14 mouse cellular contexts compared by ENCODE assay signal in the genomic region with DNA sequence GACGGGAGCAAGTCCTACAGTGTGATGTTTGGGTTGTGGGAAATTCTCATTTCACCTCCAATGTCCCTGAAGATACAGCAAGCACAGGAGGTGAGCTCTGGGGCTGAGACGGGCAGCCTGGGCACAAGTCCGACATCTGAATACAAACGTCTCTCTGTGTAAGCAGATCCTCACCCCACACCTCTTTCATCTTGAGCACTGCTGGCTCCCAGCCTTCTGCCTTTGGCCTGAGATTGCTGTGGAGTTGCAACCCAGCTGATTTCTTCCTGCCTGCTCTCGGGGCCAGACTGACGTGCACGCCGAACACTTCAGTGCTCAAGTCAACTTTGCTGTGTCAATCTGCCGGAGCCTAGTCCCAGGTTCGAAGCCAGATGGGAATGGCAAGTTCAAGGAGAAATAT.
A peak's percentile ranks its signal among the peaks of the same experiment; 100 is the strongest.
DNase-seq lines count a peak whose midpoint lies in the region; ATAC-seq and TF ChIP-seq lines count a peak whose summit lies in the region.
"Had no signal": no experiment of that assay in that cellular context is flagged by ENCODE, and none has a peak within 500 bp of the region (broad histone marks: within the 10 kb centered on the region; RNA-seq: fewer than 3 reads in every experiment).

No protein-coding gene starts in this region.

- H3K9ac ChIP-seq in heart, postnatal 0 days (replicated peaks; ENCODE audit: low read depth, low read length), result no peak overlapping the region
- no peak overlapping the region for H3K9ac ChIP-seq in heart, embryonic 12.5 days
- no peak overlapping the region for H3K9ac ChIP-seq in lung, embryonic 16.5 days (ENCODE audit: low read length)
- H3K9ac ChIP-seq: embryonic facial prominence, embryonic 15.5 days; forebrain, embryonic 13.5 days; midbrain, embryonic 13.5 days had no signal

- H3K4me3 ChIP-seq in heart, postnatal 0 days (ENCODE audit: low read depth, low read length), result no peak overlapping the region
- H3K4me3 ChIP-seq in heart, embryonic 12.5 days, result no peak overlapping the region
- no peak overlapping the region for H3K4me3 ChIP-seq in lung, embryonic 16.5 days (ENCODE audit: low read length)
- H3K4me3 ChIP-seq: embryonic facial prominence, embryonic 15.5 days; forebrain, embryonic 13.5 days; midbrain, embryonic 13.5 days had no signal

- no peaks in the 10 kb centered on the region for H3K36me3 ChIP-seq in heart, postnatal 0 days (replicated peaks; ENCODE audit: control insufficient read depth, insufficient read depth, low read length)
- no peaks in the 10 kb centered on the region for H3K36me3 ChIP-seq in heart, embryonic 12.5 days
- no peaks in the 10 kb centered on the region for H3K36me3 ChIP-seq in lung, embryonic 16.5 days (ENCODE audit: control insufficient read depth, insufficient read depth, low read length)
- H3K36me3 ChIP-seq: embryonic facial prominence, embryonic 15.5 days; midbrain, embryonic 13.5 days had no signal

- no peaks in the 10 kb centered on the region for H3K27me3 ChIP-seq in heart, postnatal 0 days (ENCODE audit: control insufficient read depth, insufficient read depth, low read length)
- no peaks in the 10 kb centered on the region for H3K27me3 ChIP-seq in heart, embryonic 12.5 days (replicated peaks)
- H3K27me3 ChIP-seq in lung, embryonic 16.5 days (ENCODE audit: control insufficient read depth, insufficient read depth, low read depth, low read length), result no peaks in the 10 kb centered on the region
- H3K27me3 ChIP-seq: embryonic facial prominence, embryonic 15.5 days; forebrain, embryonic 13.5 days; midbrain, embryonic 13.5 days had no signal

- intact Hi-C loops in left cerebral cortex, postnatal 36 days (cut with DNase I), result no loop called here

- ATAC-seq in heart, postnatal 0 days (ENCODE audit: insufficient read depth, low read depth), result no peak
- no peak; the same call in 1 of the 2 replicates for ATAC-seq in heart, embryonic 12.5 days (ENCODE audit: insufficient number of reproducible peaks, low FRiP score)
- ATAC-seq in lung, embryonic 16.5 days (ENCODE audit: low read depth), result peak; percentile 88
- ATAC-seq: CD4-positive, CD25-positive, alpha-beta regulatory T cell, adult 4 months; inflammation-experienced regulatory T-cells, adult 6 months; midbrain, embryonic 13.5 days had no signal

- no peaks in the 10 kb centered on the region; the same call in 1 of the 2 replicates for H3K4me1 ChIP-seq in heart, postnatal 0 days (ENCODE audit: control insufficient read depth, insufficient read depth)
- H3K4me1 ChIP-seq in heart, embryonic 12.5 days (replicated peaks), result no peaks in the 10 kb centered on the region
- peaks cover 13% of the 10 kb centered on the region for H3K4me1 ChIP-seq in lung, embryonic 16.5 days (replicated peaks; ENCODE audit: control insufficient read depth, insufficient read depth, low read length)
- H3K4me1 ChIP-seq: embryonic facial prominence, embryonic 15.5 days had no signal

- H3K9me3 ChIP-seq in heart, postnatal 0 days (replicated peaks; ENCODE audit: control insufficient read depth, low read length), result no peaks in the 10 kb centered on the region
- no peaks in the 10 kb centered on the region for H3K9me3 ChIP-seq in heart, embryonic 12.5 days (replicated peaks)
- no peaks in the 10 kb centered on the region for H3K9me3 ChIP-seq in lung, embryonic 16.5 days (ENCODE audit: control insufficient read depth, low read length)
- H3K9me3 ChIP-seq: embryonic facial prominence, embryonic 15.5 days; forebrain, embryonic 13.5 days; midbrain, embryonic 13.5 days had no signal

- H3K4me2 ChIP-seq in heart, postnatal 0 days (ENCODE audit: low read depth, low read length), result no peak overlapping the region
- no peak overlapping the region for H3K4me2 ChIP-seq in heart, embryonic 12.5 days
- H3K4me2 ChIP-seq in lung, embryonic 16.5 days (ENCODE audit: low read depth, low read length), result no peak overlapping the region
- H3K4me2 ChIP-seq: embryonic facial prominence, embryonic 15.5 days; forebrain, embryonic 13.5 days; midbrain, embryonic 13.5 days had no signal

- WGBS in heart, postnatal 0 days, result 33% methylated on average over 10 of the region's 10 CpGs
- WGBS in heart, embryonic 12.5 days, result 43% methylated on average over 10 of the region's 10 CpGs
- WGBS in lung, embryonic 16.5 days, result 12% methylated on average over 10 of the region's 10 CpGs

- peak overlapping the region; percentile 22 for H3K27ac ChIP-seq in heart, postnatal 0 days (ENCODE audit: low read depth)
- no peak overlapping the region for H3K27ac ChIP-seq in heart, embryonic 12.5 days (ENCODE audit: poor library complexity, severe bottlenecking)
- peak overlapping the region; percentile 38 for H3K27ac ChIP-seq in lung, embryonic 16.5 days (ENCODE audit: low read length)
- H3K27ac ChIP-seq: embryonic facial prominence, embryonic 15.5 days; forebrain, embryonic 13.5 days; midbrain, embryonic 13.5 days had no signal

- TF ChIP-seq CTCF in heart, postnatal 0 days (IDR thresholded peaks at IDR 0.05; ENCODE audit: low read depth), result no peak

- no peak for TF ChIP-seq EP300 in heart, postnatal 0 days (IDR thresholded peaks at IDR 0.05; ENCODE audit: low read depth)

- DNase-seq in heart, postnatal 0 days (ENCODE audit: low spot score), result no peak
- peak; percentile 15 for DNase-seq in testis, postnatal 14 days (ENCODE audit: low spot score)
- no peak for DNase-seq in testis, postnatal 10 days (ENCODE audit: low spot score)
- DNase-seq in thymus, postnatal 10 days (ENCODE audit: low spot score in 2 of 2), result no peak
- no peak for DNase-seq in left cerebral cortex, postnatal 36 days (ENCODE audit: low spot score in 2 of 2)
- DNase-seq: adrenal gland, adult 8-10 months; cerebellum, adult 18-20 months had no signal
